Mouse (Mus musculus): ENCODE results near the gene Map3k14. TPM values are rescaled to one million over a fixed set of nuclear protein-coding genes. Genes with fewer than 3 reads are reported as not detected.

The Map3k14 gene
- total and polyA plus RNA-seq, 3 experiments = 0.39 to 0.99 TPM; not detected in 1

DNA sequence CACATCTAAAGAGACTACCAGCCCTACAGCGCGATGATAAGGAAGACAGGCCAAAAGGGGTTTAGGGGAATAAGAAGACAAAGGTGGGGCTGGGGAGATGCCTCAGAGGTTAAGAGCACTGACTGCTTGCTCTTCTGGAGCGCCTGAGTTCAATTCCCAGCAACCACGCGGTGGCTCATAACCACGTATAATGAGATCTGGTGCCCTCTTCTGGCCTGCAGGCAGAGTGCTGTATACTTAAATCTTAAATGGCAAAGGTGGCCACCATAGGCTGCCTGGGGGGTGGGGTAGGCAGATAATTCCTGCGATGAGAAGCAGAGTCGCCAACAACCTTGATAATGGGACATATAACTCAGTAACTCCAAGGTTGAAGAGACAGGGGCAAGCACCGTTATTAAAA, 29.5 kb downstream of the Map3k14 start:
- TF ChIP-seq POLR2AphosphoS2 (IDR thresholded peaks at IDR 0.05; ENCODE audit: low read length) = no peak
- peak; percentile 31 to 58 (median 44) for TF ChIP-seq CTCF (IDR thresholded peaks at IDR 0.05 in 2 of 3, conservative IDR thresholded peaks at IDR 0.05 in 1 of 3; ENCODE audit: control insufficient read depth in 1 of 3, insufficient read depth in 1 of 3, low read depth in 2 of 3, low read length in 3 of 3, poor library complexity in 1 of 3, severe bottlenecking in 1 of 3)
- TF ChIP-seq RAD21 (IDR thresholded peaks at IDR 0.05; ENCODE audit: low read depth, low read length) = peak; percentile 23
- no peak for TF ChIP-seq ZKSCAN1 (IDR thresholded peaks at IDR 0.05; ENCODE audit: low read depth, low read length)
- no peak for TF ChIP-seq TCF12 (IDR thresholded peaks at IDR 0.05; ENCODE audit: low read depth, low read length)
- TF ChIP-seq ZMIZ1 (IDR thresholded peaks at IDR 0.05; ENCODE audit: low read depth, low read length) = no peak
- peak; percentile 47 for TF ChIP-seq SMC3 (IDR thresholded peaks at IDR 0.05; ENCODE audit: low read depth, low read length)
- TF ChIP-seq NELFE (IDR thresholded peaks at IDR 0.05; ENCODE audit: low read depth, low read length) = no peak
- no peak for TF ChIP-seq MYC (IDR thresholded peaks at IDR 0.05; ENCODE audit: low read depth, low read length)
- no peak for TF ChIP-seq TBP (IDR thresholded peaks at IDR 0.05; ENCODE audit: low read depth, low read length)
- no peak for TF ChIP-seq ZNF384 (IDR thresholded peaks at IDR 0.05; ENCODE audit: low read depth, low read length)
- no peak for TF ChIP-seq NRF1 (IDR thresholded peaks at IDR 0.05; ENCODE audit: insufficient read depth, low read depth, low read length, poor library complexity, severe bottlenecking)
- TF ChIP-seq USF1 (IDR thresholded peaks at IDR 0.05; ENCODE audit: low read depth, low read length) = no peak
- no peak for TF ChIP-seq GABPA (IDR thresholded peaks at IDR 0.05; ENCODE audit: low read depth, low read length)
- no peak for TF ChIP-seq POLR2AphosphoS5 (IDR thresholded peaks at IDR 0.05; ENCODE audit: borderline replicate concordance, low read depth, low read length)
- no peak for TF ChIP-seq USF2 (IDR thresholded peaks at IDR 0.05; ENCODE audit: borderline replicate concordance in 1 of 2, insufficient read depth in 1 of 2, low read depth in 1 of 2, low read length in 2 of 2)
- Histone ChIP-seq H3K27ac (ENCODE audit: control insufficient read depth, low read depth, low read length) (no peak overlapping the region), H3K79me2 (ENCODE audit: control insufficient read depth, insufficient read depth, low read length, poor library complexity) (no peaks in the 10 kb centered on the region), H3K9ac (ENCODE audit: control insufficient read depth, low read depth, low read length, poor library complexity, severe bottlenecking) (no peak overlapping the region), H3K4me1 (ENCODE audit: control insufficient read depth in 1 of 2, insufficient read depth in 2 of 2, low read length in 2 of 2) (no peaks in the 10 kb centered on the region), H3K36me3 (ENCODE audit: control insufficient read depth in 1 of 2, insufficient read depth in 2 of 2, low read length in 2 of 2) (no peaks in the 10 kb centered on the region), H3K4me3 (ENCODE audit: control insufficient read depth in 1 of 2, insufficient read depth in 1 of 2, low read depth in 2 of 2, low read length in 2 of 2) (no peak overlapping the region), H3K27me3 (ENCODE audit: control insufficient read depth in 1 of 2, insufficient read depth in 2 of 2, low read length in 2 of 2) (no peaks in the 10 kb centered on the region), H3K9me3 (replicated peaks; ENCODE audit: insufficient read depth, low read length) (no peaks in the 10 kb centered on the region)
- DNase-seq (ENCODE audit: low read depth, low spot score) = peak; percentile 46

DNA sequence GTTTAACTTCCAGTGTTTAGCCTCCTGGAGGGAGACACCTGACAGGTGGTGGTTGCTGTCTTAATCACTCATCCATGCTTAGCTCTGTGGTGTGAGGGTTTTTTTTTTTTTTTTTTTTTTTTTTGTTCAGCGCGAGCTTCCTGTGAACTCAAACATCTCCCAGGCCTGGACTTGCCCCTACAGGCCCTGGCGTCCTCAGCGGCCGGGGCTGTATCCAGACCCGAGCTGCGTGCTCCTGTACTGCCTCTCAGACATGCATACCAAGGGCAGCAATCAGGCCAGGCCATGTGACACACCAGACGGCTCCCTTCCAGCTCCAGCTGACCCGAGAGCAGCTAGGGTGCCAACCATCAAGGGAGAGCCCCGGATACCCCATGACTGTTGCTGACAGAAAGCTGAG, 30.4 kb downstream of the Map3k14 start:
- Histone ChIP-seq H3K9me3 (replicated peaks; ENCODE audit: insufficient read depth, low read length) (no peaks in the 10 kb centered on the region), H3K27me3 (ENCODE audit: control insufficient read depth in 1 of 2, insufficient read depth in 2 of 2, low read length in 2 of 2) (no peaks in the 10 kb centered on the region), H3K36me3 (ENCODE audit: control insufficient read depth in 1 of 2, insufficient read depth in 2 of 2, low read length in 2 of 2) (no peaks in the 10 kb centered on the region), H3K79me2 (ENCODE audit: control insufficient read depth, insufficient read depth, low read length, poor library complexity) (no peaks in the 10 kb centered on the region), H3K4me1 (ENCODE audit: control insufficient read depth in 1 of 2, insufficient read depth in 2 of 2, low read length in 2 of 2) (no peaks in the 10 kb centered on the region), H3K4me3 (ENCODE audit: control insufficient read depth in 1 of 2, insufficient read depth in 1 of 2, low read depth in 2 of 2, low read length in 2 of 2) (no peak overlapping the region), H3K9ac (ENCODE audit: control insufficient read depth, low read depth, low read length, poor library complexity, severe bottlenecking) (no peak overlapping the region), H3K27ac (ENCODE audit: control insufficient read depth, low read depth, low read length) (no peak overlapping the region)
- no peak for DNase-seq (ENCODE audit: low read depth, low spot score)
- no peak for TF ChIP-seq RAD21 (IDR thresholded peaks at IDR 0.05; ENCODE audit: low read depth, low read length)
- no peak for TF ChIP-seq USF1 (IDR thresholded peaks at IDR 0.05; ENCODE audit: low read depth, low read length)
- no peak for TF ChIP-seq HCFC1 (IDR thresholded peaks at IDR 0.05; ENCODE audit: low read depth, low read length)
- TF ChIP-seq TCF12 (IDR thresholded peaks at IDR 0.05; ENCODE audit: low read depth, low read length) = no peak
- TF ChIP-seq MYC (IDR thresholded peaks at IDR 0.05; ENCODE audit: low read depth, low read length) = no peak
- TF ChIP-seq ZKSCAN1 (IDR thresholded peaks at IDR 0.05; ENCODE audit: low read depth, low read length) = no peak
- TF ChIP-seq SIN3A (IDR thresholded peaks at IDR 0.05; ENCODE audit: low read length) = no peak
- TF ChIP-seq POLR2AphosphoS2 (IDR thresholded peaks at IDR 0.05; ENCODE audit: low read length) = no peak
- no peak for TF ChIP-seq TBP (IDR thresholded peaks at IDR 0.05; ENCODE audit: low read depth, low read length)
- TF ChIP-seq ELF1 (IDR thresholded peaks at IDR 0.05; ENCODE audit: low read depth, low read length) = no peak
- TF ChIP-seq SMC3 (IDR thresholded peaks at IDR 0.05; ENCODE audit: low read depth, low read length) = no peak
- no peak for TF ChIP-seq GABPA (IDR thresholded peaks at IDR 0.05; ENCODE audit: low read depth, low read length)

Measured in MEL (cell line).